Mouse (Mus musculus) G1E (cell line): ENCODE results near the gene Foxm1.

Experiments
- CTCF ChIP-seq: IDR thresholded peaks from 2 replicates; pipeline ENCODE4 v1.5.1; 2012; ENCODE audit warnings: low read depth, low read length, inconsistent platforms, mixed read lengths
- GATA1 ChIP-seq: IDR thresholded peaks from 2 replicates; pipeline ENCODE4 v1.6.1; 2012; ENCODE audit warnings: borderline replicate concordance, low read length, inconsistent platforms, mixed read lengths
- GATA2 ChIP-seq: IDR thresholded peaks from 2 replicates; pipeline ENCODE4 v1.6.1; 2012; ENCODE audit warnings: low read depth, low read length, inconsistent platforms, borderline replicate concordance
- POLR2AphosphoS5 ChIP-seq: IDR thresholded peaks from 2 replicates; pipeline ENCODE4 v1.6.1; 2012; ENCODE audit warnings: low read depth, low read length, inconsistent platforms; ENCODE audit not compliant: insufficient replicate concordance
- TAL1 ChIP-seq: conservative IDR thresholded peaks from 2 replicates; pipeline ENCODE4 v1.6.1; 2012; ENCODE audit warnings: low read depth, low read length, inconsistent platforms, mixed read lengths

GRCm38 (mm10) chr6:128399421-128400185, 36.8 kb downstream of the Foxm1 start:
- TF ChIP-seq CTCF (no peak), GATA2 (no peak), TAL1 (no peak), GATA1 (no peak), POLR2AphosphoS5 (no peak)
